Mouse (Mus musculus): ENCODE data around the gene Ptprj. TPM values are rescaled to one million over a fixed set of nuclear protein-coding genes. Genes with fewer than 3 reads are reported as not detected.
"Not testable (repeated sequence)": the region's sequence is repeated elsewhere in the genome, so short reads cannot be mapped to it uniquely, and the experiment has no call there.

The Ptprj gene
- polyA plus RNA-seq, 1 experiment = 8.7 TPM

DNA sequence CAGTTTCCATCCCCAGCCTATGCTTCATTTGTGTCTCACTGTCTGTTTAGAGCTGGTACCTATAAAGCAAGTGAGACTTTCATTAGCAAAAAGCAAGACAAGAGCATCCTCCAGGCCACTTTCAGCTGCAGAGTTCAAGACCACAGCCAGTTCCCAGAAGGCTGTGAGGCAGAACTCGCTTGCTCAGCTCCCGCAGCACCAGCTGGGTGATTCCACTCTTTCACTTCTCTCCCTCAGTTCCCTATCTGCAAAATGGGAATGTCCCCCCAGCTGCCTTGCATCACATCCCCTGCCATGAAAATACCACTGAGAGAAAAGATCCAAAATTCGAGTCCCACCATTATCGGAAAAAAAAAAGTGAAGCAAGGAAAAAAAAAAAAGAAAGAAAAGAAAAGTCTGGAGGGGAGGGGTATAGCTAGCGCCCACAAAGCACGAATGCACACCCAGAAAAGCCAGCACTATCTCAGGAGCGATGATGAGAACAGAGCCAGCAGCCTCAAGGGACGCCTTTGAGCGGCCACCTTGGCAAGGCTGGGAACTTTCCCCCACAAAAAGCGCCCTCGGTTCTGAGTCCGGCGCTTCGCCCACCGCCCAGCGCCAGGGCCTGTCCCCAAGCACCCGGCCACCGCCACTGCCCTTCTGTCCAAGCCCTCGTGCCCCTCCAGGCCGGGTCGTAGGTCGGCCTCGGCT lies 1.3 kb downstream of the Ptprj start:
- Histone ChIP-seq H3K4me3 (replicated peaks) (peak overlapping the region; percentile 99), H3K36me3 (replicated peaks; ENCODE audit: low read length) (peaks cover 6% of the 10 kb centered on the region), H3K4me1 (peaks cover 69% of the 10 kb centered on the region), H3K27me3 (replicated peaks) (no peaks in the 10 kb centered on the region), H3K9me3 (no peaks in the 10 kb centered on the region)
- TF ChIP-seq GATA1 (IDR thresholded peaks at IDR 0.05; ENCODE audit: borderline replicate concordance, low read length) (no peak), FLI1 (IDR thresholded peaks at IDR 0.05; ENCODE audit: low read length) (no peak)

DNA sequence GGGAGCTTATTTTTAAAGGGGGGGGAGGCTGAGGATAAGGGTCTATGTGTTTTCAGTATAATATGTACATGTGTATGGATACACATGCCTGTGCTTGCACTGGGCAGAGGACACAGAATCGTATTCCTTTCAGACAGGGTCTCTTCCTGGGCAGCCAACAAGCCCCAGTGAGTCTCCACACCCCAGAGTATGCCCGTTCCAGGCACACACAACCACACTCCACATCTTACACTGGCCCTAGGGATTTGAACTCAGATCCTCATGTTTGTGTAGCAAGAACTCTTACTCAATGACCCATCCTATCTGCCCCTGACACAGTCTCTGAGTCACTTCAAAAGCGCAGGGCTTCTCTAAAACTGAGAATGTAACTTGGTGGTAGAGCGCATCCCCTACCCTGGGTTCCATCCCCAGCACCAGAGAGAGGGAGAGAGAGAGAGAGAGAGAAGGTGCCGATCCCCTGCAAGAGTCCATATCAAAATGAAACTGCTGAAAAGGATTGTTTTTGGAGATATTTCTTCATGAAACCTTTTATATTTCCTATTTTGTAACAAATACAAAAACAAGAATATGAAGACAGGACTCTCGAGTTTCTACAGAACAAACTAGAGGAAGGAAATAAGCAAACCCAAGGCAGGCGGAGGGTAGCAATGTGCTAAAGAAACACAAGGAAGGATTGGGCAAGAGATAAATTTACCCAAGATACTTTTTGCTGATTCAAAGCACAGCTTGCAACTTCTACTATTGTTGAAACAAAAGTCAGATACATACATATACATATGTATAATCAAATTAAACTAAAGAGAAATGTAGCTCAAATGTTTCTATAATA lies 2.8 kb downstream of the Ptprj start:
- no peak for TF ChIP-seq FLI1 (IDR thresholded peaks at IDR 0.05; ENCODE audit: low read length)
- no peak for TF ChIP-seq GATA1 (IDR thresholded peaks at IDR 0.05; ENCODE audit: borderline replicate concordance, low read length)
- Histone ChIP-seq H3K36me3 (replicated peaks; ENCODE audit: low read length) (peaks cover 12% of the 10 kb centered on the region), H3K4me1 (peaks cover 70% of the 10 kb centered on the region), H3K4me3 (replicated peaks) (peak overlapping the region; percentile 99), H3K9me3 (no peaks in the 10 kb centered on the region), H3K27me3 (replicated peaks) (no peaks in the 10 kb centered on the region)

DNA sequence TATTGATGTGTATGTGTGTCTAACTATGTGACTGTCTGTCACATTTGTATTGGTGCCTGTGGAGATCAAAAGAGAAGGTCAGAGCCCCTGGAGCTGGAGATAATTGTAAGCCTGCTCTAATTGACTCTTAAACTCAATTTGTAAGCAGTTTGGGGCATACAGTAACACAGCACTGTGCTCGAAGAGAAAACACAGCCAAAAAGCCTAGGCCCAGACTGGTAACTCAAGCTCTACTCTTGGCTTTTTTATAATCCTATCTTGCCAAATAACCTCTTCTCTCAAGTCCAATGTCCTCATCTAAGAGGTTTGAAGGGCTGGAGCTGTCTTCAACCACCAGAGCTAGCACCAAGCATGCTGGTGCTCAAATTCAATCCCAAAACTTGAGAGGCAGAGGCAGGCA lies 3.5 kb downstream of the Ptprj start:
- peaks cover 19% of the 10 kb centered on the region for H3K36me3 ChIP-seq (replicated peaks; ENCODE audit: low read length)
- TF ChIP-seq FLI1 (IDR thresholded peaks at IDR 0.05; ENCODE audit: low read length) (no peak), GATA1 (IDR thresholded peaks at IDR 0.05; ENCODE audit: borderline replicate concordance, low read length) (no peak)
- peaks cover 70% of the 10 kb centered on the region for H3K4me1 ChIP-seq
- no peaks in the 10 kb centered on the region for H3K27me3 ChIP-seq (replicated peaks)
- H3K4me3 ChIP-seq (replicated peaks) = peak overlapping the region; percentile 73
- H3K9me3 ChIP-seq = no peaks in the 10 kb centered on the region

DNA sequence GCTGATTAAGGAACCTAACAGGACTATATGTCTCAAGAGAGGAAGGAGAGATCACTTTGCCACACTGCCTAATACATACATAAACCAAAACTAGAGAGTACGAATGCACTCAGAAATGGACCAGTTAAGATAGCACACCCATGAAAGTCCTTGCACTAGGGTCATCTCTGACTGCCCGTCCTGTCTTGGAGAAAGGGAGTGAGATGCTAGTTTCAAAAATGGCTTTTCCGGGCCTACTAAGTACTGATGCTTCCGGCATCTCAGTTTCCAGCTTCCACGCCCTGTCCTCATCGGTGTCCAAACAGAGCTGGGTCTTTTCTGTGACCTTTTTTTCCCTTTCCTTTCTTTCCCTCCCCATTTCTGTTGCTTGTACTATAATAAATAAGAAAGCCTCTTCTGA lies 4.0 kb downstream of the Ptprj start:
- peaks cover 67% of the 10 kb centered on the region for H3K4me1 ChIP-seq
- peak overlapping the region; percentile 91 for H3K4me3 ChIP-seq (replicated peaks)
- no peaks in the 10 kb centered on the region for H3K27me3 ChIP-seq (replicated peaks)
- H3K9me3 ChIP-seq = no peaks in the 10 kb centered on the region
- H3K36me3 ChIP-seq (replicated peaks; ENCODE audit: low read length) = peaks cover 22% of the 10 kb centered on the region
- TF ChIP-seq GATA1 (IDR thresholded peaks at IDR 0.05; ENCODE audit: borderline replicate concordance, low read length) (no peak), FLI1 (IDR thresholded peaks at IDR 0.05; ENCODE audit: low read length) (no peak)

DNA sequence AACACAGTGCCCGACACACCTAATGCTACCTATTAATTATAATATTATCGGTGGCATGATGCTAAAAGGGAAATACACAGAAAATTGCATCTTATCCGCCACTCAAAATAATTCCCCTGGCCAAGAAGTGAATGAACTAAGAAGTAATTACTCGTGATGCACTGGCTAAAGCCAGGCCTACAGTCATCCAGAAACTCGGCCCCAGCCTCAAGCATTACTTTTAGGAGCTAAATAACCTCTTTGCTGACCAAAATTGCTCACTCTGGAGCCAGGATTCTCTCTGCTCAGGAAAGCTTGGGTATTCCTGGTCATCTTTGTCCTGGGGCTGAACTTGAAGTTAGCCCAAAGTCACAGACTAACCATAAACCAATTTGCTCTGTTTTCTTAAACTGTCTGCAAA lies 4.7 kb downstream of the Ptprj start:
- Histone ChIP-seq H3K9me3 (no peaks in the 10 kb centered on the region), H3K27me3 (replicated peaks) (no peaks in the 10 kb centered on the region), H3K36me3 (replicated peaks; ENCODE audit: low read length) (peaks cover 26% of the 10 kb centered on the region), H3K4me3 (replicated peaks) (peak overlapping the region; percentile 91), H3K4me1 (peaks cover 67% of the 10 kb centered on the region)
- TF ChIP-seq FLI1 (IDR thresholded peaks at IDR 0.05; ENCODE audit: low read length) (no peak), GATA1 (IDR thresholded peaks at IDR 0.05; ENCODE audit: borderline replicate concordance, low read length) (no peak)

DNA sequence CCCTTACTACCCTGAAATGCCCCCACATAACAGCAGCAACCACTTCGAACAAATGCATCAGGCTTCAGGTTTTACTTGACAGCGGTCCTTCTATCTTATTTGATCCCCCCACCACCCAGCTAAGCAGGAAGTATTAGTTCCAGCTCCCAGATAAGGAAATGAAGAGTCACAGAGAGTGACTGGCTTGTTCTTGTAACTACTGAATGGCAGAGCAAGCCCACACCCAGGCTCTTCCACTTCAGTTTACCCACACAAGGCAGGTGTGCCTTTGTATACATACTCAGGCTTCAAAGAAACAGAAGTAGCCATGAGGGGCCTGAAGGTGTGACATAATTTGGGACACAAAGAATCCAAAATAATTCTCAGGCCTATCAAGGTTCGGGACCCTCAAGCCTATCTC lies 5.3 kb downstream of the Ptprj start:
- Histone ChIP-seq H3K4me1 (peaks cover 71% of the 10 kb centered on the region), H3K9me3 (no peaks in the 10 kb centered on the region), H3K36me3 (replicated peaks; ENCODE audit: low read length) (peaks cover 32% of the 10 kb centered on the region), H3K4me3 (replicated peaks) (peak overlapping the region; percentile 91), H3K27me3 (replicated peaks) (no peaks in the 10 kb centered on the region)
- TF ChIP-seq GATA1 (IDR thresholded peaks at IDR 0.05; ENCODE audit: borderline replicate concordance, low read length) = peak; percentile 15; the same call in 1 of the 3 replicates
- TF ChIP-seq FLI1 (IDR thresholded peaks at IDR 0.05; ENCODE audit: low read length) = no peak

DNA sequence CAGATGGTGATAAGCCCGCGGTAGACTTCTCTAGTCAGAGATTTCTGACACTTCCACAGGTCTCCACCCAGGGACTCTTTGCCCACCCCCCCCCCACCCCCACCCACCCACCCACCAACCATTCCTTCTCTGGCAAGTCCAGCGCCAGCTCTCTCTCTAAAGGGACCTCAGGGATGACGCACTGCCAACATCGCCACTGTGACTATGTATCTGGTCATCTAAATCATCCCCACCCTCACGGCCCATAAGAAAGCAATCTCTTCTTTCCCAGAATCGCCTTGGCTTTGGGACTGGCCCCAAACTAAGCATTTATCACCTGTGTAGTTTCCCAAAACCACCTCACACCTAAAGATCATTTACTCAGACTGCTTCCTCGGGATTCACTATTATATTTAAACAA lies 5.9 kb downstream of the Ptprj start:
- Histone ChIP-seq H3K4me1 (peaks cover 77% of the 10 kb centered on the region), H3K9me3 (no peaks in the 10 kb centered on the region), H3K36me3 (replicated peaks; ENCODE audit: low read length) (peaks cover 38% of the 10 kb centered on the region), H3K4me3 (replicated peaks) (peak overlapping the region; percentile 91), H3K27me3 (replicated peaks) (no peaks in the 10 kb centered on the region)
- TF ChIP-seq FLI1 (IDR thresholded peaks at IDR 0.05; ENCODE audit: low read length) = no peak
- no peak for TF ChIP-seq GATA1 (IDR thresholded peaks at IDR 0.05; ENCODE audit: borderline replicate concordance, low read length)

DNA sequence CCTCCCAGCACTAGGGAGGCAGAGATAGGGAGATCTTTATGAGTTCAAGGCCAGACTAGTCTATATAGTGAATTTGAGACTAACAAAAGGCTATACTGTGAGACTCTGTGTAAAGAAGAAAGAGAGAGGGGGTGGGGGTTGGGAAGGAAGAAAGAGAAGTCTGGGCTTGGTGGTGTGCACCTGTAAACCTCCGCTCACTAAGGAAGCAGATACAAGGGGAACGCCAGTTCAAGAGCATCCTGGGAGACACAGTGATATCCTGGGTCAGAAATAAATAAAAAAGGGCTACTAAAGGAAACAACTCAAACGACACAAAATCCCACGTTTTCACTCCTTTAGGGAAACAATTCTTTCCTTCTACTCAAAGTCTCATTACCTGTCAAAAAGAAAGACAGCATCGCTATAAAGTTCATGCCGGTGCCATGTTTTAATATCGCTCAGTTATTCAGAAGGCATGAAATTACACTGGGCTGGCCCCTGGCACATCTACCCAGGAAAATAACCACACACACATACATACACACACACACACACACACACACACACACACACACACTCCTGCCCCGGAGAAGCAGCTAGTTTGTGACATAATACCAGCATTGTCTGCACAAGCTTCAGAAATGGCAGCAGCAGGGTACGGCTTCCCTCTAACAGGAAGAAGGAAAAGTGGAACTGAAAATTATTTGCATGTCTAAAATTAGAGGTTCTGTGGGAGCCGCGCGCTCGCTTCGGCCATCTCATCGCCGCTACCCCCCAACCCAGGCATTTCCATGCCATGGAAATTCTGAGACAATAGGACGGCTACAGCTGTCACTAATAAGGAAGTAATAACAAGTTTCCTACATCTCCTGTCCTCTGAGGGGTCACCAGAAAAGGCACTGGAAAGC lies 6.6 kb downstream of the Ptprj start:
- TF ChIP-seq FLI1 (IDR thresholded peaks at IDR 0.05; ENCODE audit: low read length) = no peak
- Histone ChIP-seq H3K4me3 (replicated peaks) (peak overlapping the region; percentile 91), H3K4me1 (peaks cover 83% of the 10 kb centered on the region), H3K36me3 (replicated peaks; ENCODE audit: low read length) (peaks cover 44% of the 10 kb centered on the region), H3K27me3 (replicated peaks) (no peaks in the 10 kb centered on the region), H3K9me3 (no peaks in the 10 kb centered on the region)

DNA sequence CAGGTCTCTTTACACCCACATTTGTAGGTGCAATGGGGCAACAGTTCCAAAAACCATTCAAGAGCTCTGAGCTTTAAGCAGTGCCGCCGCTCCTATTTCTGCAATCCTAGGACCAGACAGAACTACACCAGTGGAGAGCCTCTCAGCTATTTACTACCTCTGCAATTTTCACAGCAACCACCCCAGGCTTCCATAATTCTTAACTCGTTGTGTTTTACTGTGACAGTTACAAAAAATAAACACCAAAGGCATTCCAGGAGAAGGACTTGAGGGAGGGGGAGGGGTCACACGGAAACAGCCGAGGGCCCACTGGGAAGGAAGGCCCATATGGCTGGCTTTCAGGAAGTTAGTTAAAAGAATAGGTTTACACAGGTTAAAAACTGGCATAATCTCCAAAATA lies 8.3 kb downstream of the Ptprj start:
- H3K4me3 ChIP-seq (replicated peaks) = peak overlapping the region; percentile 18
- H3K9me3 ChIP-seq = no peaks in the 10 kb centered on the region
- no peaks in the 10 kb centered on the region for H3K27me3 ChIP-seq (replicated peaks)
- TF ChIP-seq GATA1 (IDR thresholded peaks at IDR 0.05; ENCODE audit: borderline replicate concordance, low read length) (no peak), FLI1 (IDR thresholded peaks at IDR 0.05; ENCODE audit: low read length) (no peak)
- H3K4me1 ChIP-seq = peaks cover 94% of the 10 kb centered on the region
- H3K36me3 ChIP-seq (replicated peaks; ENCODE audit: low read length) = peaks cover 58% of the 10 kb centered on the region

DNA sequence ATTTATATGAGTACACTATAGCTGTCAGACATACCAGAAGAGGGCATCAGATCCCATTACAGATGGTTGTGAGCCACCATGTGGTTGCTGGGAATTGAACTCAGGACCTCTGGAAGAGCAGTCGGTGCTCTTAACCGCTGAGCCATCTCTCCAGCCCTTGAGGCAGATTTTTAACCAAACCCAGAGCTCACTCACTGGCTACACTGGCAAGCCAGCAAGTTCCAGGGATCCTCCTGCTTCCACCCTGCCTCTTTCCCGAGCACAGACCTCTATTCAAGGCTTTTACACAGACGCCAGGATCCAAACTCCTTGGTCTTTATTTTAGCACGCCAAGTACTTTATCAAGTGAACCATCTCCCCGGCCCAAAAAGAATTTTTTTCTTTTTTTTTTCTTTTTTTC lies 9.0 kb downstream of the Ptprj start:
- not testable (repeated sequence) for H3K4me3 ChIP-seq (replicated peaks); H3K9me3 ChIP-seq; H3K27me3 ChIP-seq (replicated peaks)
- H3K36me3 ChIP-seq (replicated peaks; ENCODE audit: low read length) = peaks cover 65% of the 10 kb centered on the region
- peaks cover 95% of the 10 kb centered on the region for H3K4me1 ChIP-seq
